Mouse (Mus musculus): ENCODE results near the gene 1700092M07Rik.
A peak's percentile ranks its signal among the peaks of the same experiment; 100 is the strongest.

Gene 1700092M07Rik

GRCm38 (mm10) chr19:8740603-8741002 is at the start of gene 1700092M07Rik:
1700092M07Rik (plus strand) TSS chr19:8740718.
- DNase-seq (ENCODE audit: extremely low read depth, insufficient read length, low spot score) = no peak

- no peak for DNase-seq (ENCODE audit: extremely low read depth, insufficient read length, low spot score)
These were observed 48.5 kb upstream of the 1700092M07Rik start for GRCm38 (mm10) chr19:8691871-8692539.

- no peak for DNase-seq (ENCODE audit: extremely low read depth, insufficient read length, low spot score)
These were observed 47.8 kb upstream of the 1700092M07Rik start for GRCm38 (mm10) chr19:8692740-8693139.

GRCm38 (mm10) chr19:8695330-8695729 is 45.2 kb upstream of the 1700092M07Rik start:
- DNase-seq (ENCODE audit: extremely low read depth, insufficient read length, low spot score) = no peak

GRCm38 (mm10) chr19:8699652-8700051 is 40.9 kb upstream of the 1700092M07Rik start:
- no peak for DNase-seq (ENCODE audit: extremely low read depth, insufficient read length, low spot score)

GRCm38 (mm10) chr19:8702458-8702857 is 38.1 kb upstream of the 1700092M07Rik start:
- peak; percentile 80 for DNase-seq (ENCODE audit: extremely low read depth, insufficient read length, low spot score)

- DNase-seq (ENCODE audit: extremely low read depth, insufficient read length, low spot score) = no peak
These were observed 36.9 kb upstream of the 1700092M07Rik start for GRCm38 (mm10) chr19:8703571-8703970.

GRCm38 (mm10) chr19:8705026-8705708 is 35.4 kb upstream of the 1700092M07Rik start:
- DNase-seq (ENCODE audit: extremely low read depth, insufficient read length, low spot score) = no peak

GRCm38 (mm10) chr19:8706132-8706667 is 34.3 kb upstream of the 1700092M07Rik start:
- DNase-seq (ENCODE audit: extremely low read depth, insufficient read length, low spot score) = no peak

GRCm38 (mm10) chr19:8706930-8707329 is 33.6 kb upstream of the 1700092M07Rik start:
- DNase-seq (ENCODE audit: extremely low read depth, insufficient read length, low spot score) = no peak

GRCm38 (mm10) chr19:8708954-8709353 is 31.6 kb upstream of the 1700092M07Rik start:
- DNase-seq (ENCODE audit: extremely low read depth, insufficient read length, low spot score) = no peak

GRCm38 (mm10) chr19:8710057-8710456 is 30.5 kb upstream of the 1700092M07Rik start:
- peak; percentile 54 for DNase-seq (ENCODE audit: extremely low read depth, insufficient read length, low spot score)

- DNase-seq (ENCODE audit: extremely low read depth, insufficient read length, low spot score) = no peak
These were observed 29.0 kb upstream of the 1700092M07Rik start for GRCm38 (mm10) chr19:8711506-8711905.

GRCm38 (mm10) chr19:8711949-8712869 is 28.3 kb upstream of the 1700092M07Rik start:
- DNase-seq (ENCODE audit: extremely low read depth, insufficient read length, low spot score) = no peak

- DNase-seq (ENCODE audit: extremely low read depth, insufficient read length, low spot score) = peak; percentile 74
These were observed 27.6 kb upstream of the 1700092M07Rik start for GRCm38 (mm10) chr19:8712870-8713305.

- peak; percentile 89 for DNase-seq (ENCODE audit: extremely low read depth, insufficient read length, low spot score)
These were observed 27.1 kb upstream of the 1700092M07Rik start for GRCm38 (mm10) chr19:8713306-8713996.

GRCm38 (mm10) chr19:8713997-8714652 is 26.4 kb upstream of the 1700092M07Rik start:
- DNase-seq (ENCODE audit: extremely low read depth, insufficient read length, low spot score) = no peak

GRCm38 (mm10) chr19:8714653-8715481 is 25.7 kb upstream of the 1700092M07Rik start:
- DNase-seq (ENCODE audit: extremely low read depth, insufficient read length, low spot score) = no peak

All from 3134 (cell line).